ENCODE assay signal across 12 mouse cellular contexts in the genomic region with DNA sequence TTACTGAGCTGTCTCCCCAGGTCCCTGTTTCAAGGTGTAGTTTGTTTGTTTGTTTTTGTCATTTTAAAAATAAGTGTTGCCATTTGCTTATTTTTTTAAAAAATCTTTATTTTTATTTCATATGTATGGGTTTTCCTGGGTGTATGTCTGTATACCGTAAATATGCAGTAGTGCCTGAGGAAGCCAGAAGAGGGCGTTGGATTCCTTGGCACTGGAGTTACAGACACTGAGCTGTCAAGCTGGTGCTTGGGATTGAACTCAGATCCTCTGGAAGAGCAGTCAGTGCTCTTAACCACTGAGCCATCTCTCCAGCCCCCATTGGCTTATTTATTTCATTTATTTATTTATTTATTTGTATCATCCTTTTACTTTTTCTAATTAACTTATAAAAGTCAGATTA. TPM values are rescaled to one million over a fixed set of nuclear protein-coding genes. Genes with fewer than 3 reads are reported as not detected.
DNase-seq lines count a peak whose midpoint lies in the region; ATAC-seq and TF ChIP-seq lines count a peak whose summit lies in the region.
"Had no signal": no experiment of that assay in that cellular context is flagged by ENCODE, and none has a peak within 500 bp of the region (broad histone marks: within the 10 kb centered on the region; RNA-seq: fewer than 3 reads in every experiment).

No protein-coding gene starts in this region.

- intact Hi-C loops in gastrocnemius, adult 2 months (cut with DNase I), result no loop called here

- H3K27me3 ChIP-seq in thymus, adult 2 months (ENCODE audit: control insufficient read depth, insufficient read depth, low read length), result no peaks in the 10 kb centered on the region
- no peaks in the 10 kb centered on the region for H3K27me3 ChIP-seq in stomach, embryonic 16.5 days (ENCODE audit: control insufficient read depth, insufficient read depth, low read length)
- H3K27me3 ChIP-seq: midbrain, embryonic 12.5 days had no signal

- no peak for DNase-seq in gastrocnemius, adult 2 months
- no peak for DNase-seq in gastrocnemius, postnatal 25 days
- peak; percentile 47 for DNase-seq in thymus, adult 2 months
- no peak for DNase-seq in thymus, postnatal 0 days (ENCODE audit: low spot score)
- peak; percentile 29 for DNase-seq in ZHBTc4 (ENCODE audit: low read depth, low spot score)
- no peak for DNase-seq in kidney, postnatal 10 days
- DNase-seq in embryo, embryonic 9.5 days (ENCODE audit: extremely low spot score), result no peak
- DNase-seq: adrenal gland, postnatal 36 days; cerebellum, postnatal 25 days; kidney, postnatal 4 days had no signal

- H3K9me3 ChIP-seq in stomach, embryonic 16.5 days (replicated peaks; ENCODE audit: control insufficient read depth, low read length), result no peaks in the 10 kb centered on the region
- H3K9me3 ChIP-seq: midbrain, embryonic 12.5 days had no signal

- H3K9ac ChIP-seq in stomach, embryonic 16.5 days (ENCODE audit: low read length), result no peak overlapping the region
- H3K9ac ChIP-seq: midbrain, embryonic 12.5 days had no signal

- no peak overlapping the region for H3K4me3 ChIP-seq in gastrocnemius, adult 2 months
- no peak overlapping the region for H3K4me3 ChIP-seq in thymus, adult 2 months (ENCODE audit: control insufficient read depth, insufficient read depth, low read length)
- no peak overlapping the region for H3K4me3 ChIP-seq in stomach, embryonic 16.5 days (replicated peaks; ENCODE audit: low read length)
- H3K4me3 ChIP-seq: midbrain, embryonic 12.5 days had no signal

- H3K27ac ChIP-seq in gastrocnemius, adult 2 months, result no peak overlapping the region
- H3K27ac ChIP-seq in thymus, adult 2 months (ENCODE audit: control insufficient read depth, insufficient read depth, low read length), result no peak overlapping the region
- peak overlapping the region; percentile 20; the same call in 1 of the 2 replicates for H3K27ac ChIP-seq in stomach, embryonic 16.5 days (ENCODE audit: low read length)
- H3K27ac ChIP-seq: midbrain, embryonic 12.5 days had no signal

- no peak overlapping the region for H3K4me2 ChIP-seq in stomach, embryonic 16.5 days (ENCODE audit: low read depth, low read length)
- H3K4me2 ChIP-seq: midbrain, embryonic 12.5 days had no signal

- H3K4me1 ChIP-seq in thymus, adult 2 months (replicated peaks; ENCODE audit: control insufficient read depth, insufficient read depth, low read length), result 0 out of 2 replicates have a peak, but pooled peaks cover 2% of the 10 kb centered on the region
- H3K4me1 ChIP-seq in stomach, embryonic 16.5 days (ENCODE audit: control insufficient read depth, insufficient read depth, low read length), result peaks cover 13% of the 10 kb centered on the region
- H3K4me1 ChIP-seq: midbrain, embryonic 12.5 days had no signal

- ATAC-seq in stomach, embryonic 16.5 days (ENCODE audit: insufficient read depth, low FRiP score), result no peak

- 0 out of 2 replicates have a peak, but pooled peaks have one; percentile 7 for TF ChIP-seq CTCF in gastrocnemius, adult 2 months (IDR thresholded peaks at IDR 0.05)
- no peak for TF ChIP-seq CTCF in thymus, adult 2 months (IDR thresholded peaks at IDR 0.05; ENCODE audit: borderline replicate concordance, control insufficient read depth, extremely low read depth, insufficient read depth, low read length, poor library complexity)

- TF ChIP-seq POLR2A in thymus, adult 2 months (IDR thresholded peaks at IDR 0.05; ENCODE audit: control insufficient read depth, extremely low read depth, insufficient read depth, low read length, poor library complexity), result no peak

- WGBS in thymus, adult 2 months, result 91% methylated on average over 2 of the region's 2 CpGs
- WGBS in stomach, embryonic 16.5 days, result 78% methylated on average over 2 of the region's 2 CpGs

- H3K36me3 ChIP-seq in thymus, adult 2 months (ENCODE audit: control insufficient read depth, insufficient read depth, low read length), result no peaks in the 10 kb centered on the region
- H3K36me3 ChIP-seq in stomach, embryonic 16.5 days (ENCODE audit: control insufficient read depth, insufficient read depth, low read length), result no peaks in the 10 kb centered on the region
- H3K36me3 ChIP-seq: midbrain, embryonic 12.5 days had no signal

RNA-seq across cellular contexts. Expression of a gene that starts 32.6 kb away (rescaled TPM):
- 10 to 100 TPM; 19.3 to 25.7 TPM for total RNA-seq in gastrocnemius, adult 2 months (2021)
- 10 to 100 TPM; 20.0 to 21.2 TPM for total RNA-seq in gastrocnemius, postnatal 25 days (2021)
- 7.3 TPM in 2 replicates for polyA plus RNA-seq in thymus, adult 2 months (2012; rRNA removed)
- polyA plus RNA-seq in thymus, postnatal 0 days (2015; fragmentation: Nextera tagmentation; extraction: Ambion mirVana), result 45.7 and 49.9 TPM in 2 replicates
- 32.4 and 36.4 TPM in 2 replicates for polyA plus RNA-seq in stomach, embryonic 16.5 days (2015; fragmentation: Nextera tagmentation; extraction: Ambion mirVana)

RNA-seq across cellular contexts. Expression of a gene that starts 33.0 kb away (rescaled TPM):
- 1 to 10 TPM; 4.6 to 6.0 TPM for total RNA-seq in gastrocnemius, adult 2 months (2021)
- total RNA-seq in gastrocnemius, postnatal 25 days (2021), result 1 to 10 TPM; 4.7 to 5.5 TPM
- polyA plus RNA-seq in thymus, adult 2 months (2012; rRNA removed), result 71.4 and 75.9 TPM in 2 replicates
- polyA plus RNA-seq in thymus, postnatal 0 days (2015; fragmentation: Nextera tagmentation; extraction: Ambion mirVana), result 86.6 and 108 TPM in 2 replicates
- polyA plus RNA-seq in stomach, embryonic 16.5 days (2015; fragmentation: Nextera tagmentation; extraction: Ambion mirVana), result 18.0 and 19.2 TPM in 2 replicates

Comparison
In these comparisons a context has a peak if more than half of its experiments do, and no peak if none do; other contexts are left out.
1. DNase-seq: peak in thymus, adult 2 months (single experiment) and ZHBTc4 (single experiment); none in gastrocnemius, adult 2 months (single experiment), gastrocnemius, postnatal 25 days (single experiment), thymus, postnatal 0 days (single experiment), kidney, postnatal 10 days (single experiment) and embryo, embryonic 9.5 days (single experiment).